Mouse (Mus musculus) cerebellum, adult 2 months (tissue): ENCODE measurements around the gene Slc2a9.

Source experiments
- CTCF ChIP-seq: fragments of 200-500 bp; IDR thresholded peaks from 2 replicates; pipeline ENCODE4 v1.5.1; 2011; ENCODE audit warnings: low read depth, mild to moderate bottlenecking, control low read depth, low read length, moderate library complexity, borderline replicate concordance; ENCODE audit not compliant: insufficient read depth
- POLR2A ChIP-seq: fragments of 200-500 bp; IDR thresholded peaks from 2 replicates; pipeline ENCODE4 v1.6.1; 2011; ENCODE audit warnings: low read length, control low read depth, borderline replicate concordance; ENCODE audit not compliant: insufficient read depth

DNA sequence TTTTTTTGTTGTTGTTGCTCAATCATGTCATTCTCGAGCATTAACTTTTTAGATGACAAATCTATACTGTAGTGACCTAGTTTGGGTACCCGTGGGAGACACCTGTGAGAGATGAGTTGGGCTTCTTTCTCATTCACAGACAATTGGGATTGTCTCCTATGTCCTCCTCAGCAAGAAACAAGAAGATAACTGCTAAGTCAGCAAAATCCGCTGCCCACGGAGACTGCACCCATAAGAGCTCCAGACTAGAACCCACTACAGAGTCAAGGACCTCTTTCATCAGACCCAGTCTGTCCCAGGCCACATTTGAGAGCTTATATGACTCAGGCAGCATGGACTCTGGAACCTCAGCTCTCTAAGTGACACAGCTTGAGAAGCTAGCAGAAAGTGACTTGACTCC lies 13.2 kb downstream of the Slc2a9 start:
- TF ChIP-seq CTCF (no peak), POLR2A (no peak)
